Mouse (Mus musculus) megakaryocyte, embryonic 14.5 days (primary cell): ENCODE data around the gene Camkmt.

Experiments used
- FLI1 ChIP-seq: IDR thresholded peaks from 2 replicates; pipeline ENCODE4 v1.6.1; 2012; ENCODE audit warnings: low read length, inconsistent platforms, mixed read lengths
- GATA1 ChIP-seq: IDR thresholded peaks from 3 replicates; pipeline ENCODE4 v1.6.1; 2012; ENCODE audit warnings: mixed read lengths, low read length, inconsistent platforms, borderline replicate concordance

DNA sequence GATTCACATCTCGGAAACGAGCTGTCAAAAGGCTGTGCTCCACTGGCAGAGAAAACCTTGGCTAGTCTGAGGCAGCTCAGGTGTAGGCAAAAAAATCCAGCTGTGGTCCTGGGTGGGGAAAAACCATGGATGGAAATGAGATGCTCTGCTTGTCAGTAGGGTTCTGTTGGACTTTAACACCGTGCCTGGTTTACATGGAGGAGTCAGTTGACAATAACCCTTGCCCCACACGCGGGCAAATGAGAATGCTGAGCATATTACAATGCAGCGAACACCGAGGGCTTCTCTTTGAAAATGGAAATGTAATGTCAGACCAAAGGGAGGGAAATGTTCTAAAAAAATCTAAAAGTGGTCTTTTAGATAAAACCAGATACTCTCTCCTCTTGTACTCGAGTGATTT lies 60.9 kb downstream of the Camkmt start:
- no peak for TF ChIP-seq GATA1
- no peak for TF ChIP-seq FLI1
